Mouse (Mus musculus) left cerebral cortex, postnatal 14 days (tissue): ENCODE data around the gene Cdk13. TPM values are rescaled to one million over a fixed set of nuclear protein-coding genes. Genes with fewer than 3 reads are reported as not detected.

Experiments
- DNase-seq, 2 experiments: peaks; one replicate each; pipeline ENCODE4 v3.0.0; 2021 to 2022; ENCODE audit warnings: low spot score in 2 of 2, mixed read lengths in 1 of 2
- intact Hi-C: fragments of 180-260 bp; cut with DNase I; formaldehyde crosslinking; loops from one replicate; pipeline ENCODE4 v1.15.1; 2025
- microRNA-seq, 2 experiments: library from miRNA; unstranded; fragments of <30 nt; microRNA quantifications; one replicate each; pipeline ENCODE4 v1.2.0; 2022
- total RNA-seq, 2 experiments: library from RNA; stranded (reverse); gene quantifications; 2 replicates each; pipeline ENCODE4 v1.2.3; 2021

The Cdk13 gene
- total RNA-seq, 2 experiments from 2014 or later, result 49.5 to 51.1 TPM

GRCm38 (mm10) chr13:17671122-17671521, 133.8 kb downstream of the Cdk13 start:
- DNase-seq, result no peak

GRCm38 (mm10) chr13:17667380-17667779, 137.5 kb downstream of the Cdk13 start:
- no peak for DNase-seq
- intact Hi-C loops, result no loop called here

More at GRCm38 (mm10) chr13:17671122-17671521, 133.8 kb downstream of the Cdk13 start:
- intact Hi-C loops, result no loop called here

Small RNAs within 50 kb of the gene (microRNA-seq; reads per million reads assigned to microRNA genes)
- gene Mir466i, result 0 reads per million in 2 experiments

Other genes starting within 250 kb of the Cdk13 start
- 10 to 100 TPM; 14.4 to 15.8 TPM for gene Mplkip, start 109.9 kb downstream of the Cdk13 start, total RNA-seq
- gene Sugct, start 109.5 kb downstream of the Cdk13 start, total RNA-seq, result 1 to 10 TPM in 1 of 2 experiments, under 1 TPM in 1; 0.92 to 1.9 TPM
- 10 to 100 TPM; 84.0 to 85.6 TPM for gene Rala, start 139.1 kb upstream of the Cdk13 start, total RNA-seq
- gene Yae1d1, start 188.3 kb upstream of the Cdk13 start, total RNA-seq, result 10 to 100 TPM; 28.5 TPM